Mouse (Mus musculus) retina, adult 2 months (tissue): ENCODE results near the gene Gzma.

Experiments used
- DNase-seq: peaks from one replicate; pipeline ENCODE4 v3.0.0-alpha.2; 2012; ENCODE audit warnings: low read depth, low spot score

The Gzma gene

GRCm38 (mm10) chr13:113046211-113046883 lies 54.4 kb downstream of the Gzma start, which contains the start of gene Gpx8:
TSS of gene Gpx8 (minus strand) at chr13:113046410.
- DNase-seq = no peak

- DNase-seq = no peak
Measured at GRCm38 (mm10) chr13:113045458-113046110, 55.2 kb downstream of the Gzma start.

GRCm38 (mm10) chr13:113044876-113045275 lies 55.9 kb downstream of the Gzma start:
- DNase-seq = no peak
